Comparison of ENCODE assay signal across 10 mouse cellular contexts in genomic region chr10:25313856-25314584, GRCm38 (mm10). TPM values are rescaled to one million over a fixed set of nuclear protein-coding genes. Genes with fewer than 3 reads are reported as not detected.
DNase-seq lines count a peak whose midpoint lies in the region; ATAC-seq lines count a peak whose summit lies in the region.
"Had no signal": no experiment of that assay in that cellular context is flagged by ENCODE, and none has a peak within 500 bp of the region (broad histone marks: within the 10 kb centered on the region; RNA-seq: fewer than 3 reads in every experiment).

No protein-coding gene starts in this region.

- DNase-seq in heart, postnatal 10 days: no peak
- peak; percentile 88 for DNase-seq in ZHBTc4 (ENCODE audit: low read depth, low spot score)
- DNase-seq in hindbrain, embryonic 14.5 days (ENCODE audit: low spot score): no peak
- peak; percentile 43 for DNase-seq in midbrain, embryonic 14.5 days
- DNase-seq in right cerebral cortex, postnatal 10 days (ENCODE audit: low spot score in 2 of 2): no peak
- no peak for DNase-seq in spleen, postnatal 14 days (ENCODE audit: low spot score in 2 of 2)
- no peak for DNase-seq in thymus, adult 18-20 months
- DNase-seq: thymus, postnatal 4 days had no signal

- H3K9me3 ChIP-seq in heart, embryonic 15.5 days (replicated peaks): no peaks in the 10 kb centered on the region
- no peaks in the 10 kb centered on the region for H3K9me3 ChIP-seq in hindbrain, embryonic 14.5 days (ENCODE audit: control insufficient read depth, low read length)
- no peaks in the 10 kb centered on the region for H3K9me3 ChIP-seq in midbrain, embryonic 14.5 days (ENCODE audit: control insufficient read depth, low read length)
- H3K9me3 ChIP-seq: G1E had no signal

- no peak for ATAC-seq in heart, embryonic 15.5 days (replicated peaks; ENCODE audit: insufficient number of reproducible peaks, insufficient read depth, low FRiP score, low read depth)
- ATAC-seq in hindbrain, embryonic 14.5 days (ENCODE audit: low FRiP score): no peak
- ATAC-seq in midbrain, embryonic 14.5 days (ENCODE audit: low FRiP score, low TSS enrichment): no peak

- peak overlapping the region; percentile 15 for H3K4me3 ChIP-seq in heart, embryonic 15.5 days
- no peak overlapping the region for H3K4me3 ChIP-seq in hindbrain, embryonic 14.5 days (replicated peaks; ENCODE audit: low read length)
- H3K4me3 ChIP-seq in midbrain, embryonic 14.5 days (replicated peaks; ENCODE audit: low read depth, low read length): no peak overlapping the region

- H3K27me3 ChIP-seq in heart, embryonic 15.5 days: no peaks in the 10 kb centered on the region
- no peaks in the 10 kb centered on the region for H3K27me3 ChIP-seq in hindbrain, embryonic 14.5 days (ENCODE audit: control insufficient read depth, insufficient read depth, low read length)
- no peaks in the 10 kb centered on the region for H3K27me3 ChIP-seq in midbrain, embryonic 14.5 days (ENCODE audit: control insufficient read depth, insufficient read depth, low read length)

- no peak overlapping the region for H3K27ac ChIP-seq in heart, embryonic 15.5 days
- no peak overlapping the region for H3K27ac ChIP-seq in hindbrain, embryonic 14.5 days
- no peak overlapping the region for H3K27ac ChIP-seq in midbrain, embryonic 14.5 days (replicated peaks; ENCODE audit: low read depth, low read length)

- no peak overlapping the region; the same call in 1 of the 2 replicates for H3K9ac ChIP-seq in heart, embryonic 15.5 days
- no peak overlapping the region for H3K9ac ChIP-seq in hindbrain, embryonic 14.5 days
- H3K9ac ChIP-seq in midbrain, embryonic 14.5 days (replicated peaks; ENCODE audit: low read length): no peak overlapping the region

- 22% methylated on average over 17 of the region's 17 CpGs for WGBS in heart, embryonic 15.5 days
- WGBS in hindbrain, embryonic 14.5 days: 15% methylated on average over 17 of the region's 17 CpGs
- WGBS in midbrain, embryonic 14.5 days: 10% methylated on average over 17 of the region's 17 CpGs

- H3K4me2 ChIP-seq in heart, embryonic 15.5 days: peak overlapping the region; percentile 53
- peak overlapping the region; percentile 19 for H3K4me2 ChIP-seq in hindbrain, embryonic 14.5 days (replicated peaks)
- peak overlapping the region; percentile 15 for H3K4me2 ChIP-seq in midbrain, embryonic 14.5 days (ENCODE audit: low read length)

- no peaks in the 10 kb centered on the region for H3K36me3 ChIP-seq in heart, embryonic 15.5 days
- no peaks in the 10 kb centered on the region for H3K36me3 ChIP-seq in hindbrain, embryonic 14.5 days (replicated peaks; ENCODE audit: control insufficient read depth, insufficient read depth)
- H3K36me3 ChIP-seq in midbrain, embryonic 14.5 days (ENCODE audit: control insufficient read depth, insufficient read depth, low read length): no peaks in the 10 kb centered on the region
- H3K36me3 ChIP-seq: G1E had no signal

- H3K4me1 ChIP-seq in heart, embryonic 15.5 days (replicated peaks): peaks cover 20% of the 10 kb centered on the region
- peaks cover 14% of the 10 kb centered on the region for H3K4me1 ChIP-seq in hindbrain, embryonic 14.5 days (replicated peaks; ENCODE audit: control insufficient read depth, insufficient read depth, low read length)
- H3K4me1 ChIP-seq in midbrain, embryonic 14.5 days (ENCODE audit: control insufficient read depth, insufficient read depth, low read length): 0 out of 2 replicates have a peak, but pooled peaks cover 8% of the 10 kb centered on the region

- intact Hi-C loops in heart, postnatal 10 days (cut with DNase I): no loop called here

RNA-seq across cellular contexts. Expression of gene Akap7, which starts 6.3 kb away (rescaled TPM):
- 22.2 and 29.9 TPM in 2 replicates for polyA plus RNA-seq in heart, embryonic 15.5 days (2015; fragmentation: Nextera tagmentation; extraction: Ambion mirVana)
- 10 to 100 TPM; 55.2 to 58.0 TPM for total RNA-seq in heart, postnatal 10 days (2021)
- polyA plus RNA-seq in hindbrain, embryonic 14.5 days (2014; fragmentation: Nextera tagmentation; extraction: Ambion mirVana): 48.8 and 56.7 TPM in 2 replicates
- 35.1 and 46.1 TPM in 2 replicates for polyA plus RNA-seq in midbrain, embryonic 14.5 days (2014; fragmentation: Nextera tagmentation; extraction: Ambion mirVana)
- polyA plus RNA-seq: G1E had no signal

RNA-seq across cellular contexts. Expression of gene Epb41l2, which starts 45.6 kb away (rescaled TPM):
- polyA plus RNA-seq in heart, embryonic 15.5 days (2015; fragmentation: Nextera tagmentation; extraction: Ambion mirVana): 41.8 and 53.9 TPM in 2 replicates
- 10 to 100 TPM; 91.3 to 92.8 TPM for total RNA-seq in heart, postnatal 10 days (2021)
- polyA plus RNA-seq in hindbrain, embryonic 14.5 days (2014; fragmentation: Nextera tagmentation; extraction: Ambion mirVana): 31.0 and 32.6 TPM in 2 replicates
- polyA plus RNA-seq in midbrain, embryonic 14.5 days (2014; fragmentation: Nextera tagmentation; extraction: Ambion mirVana): 19.0 and 23.6 TPM in 2 replicates
- polyA plus RNA-seq: G1E had no signal

Comparison
In these comparisons a context has a peak if more than half of its experiments do, and no peak if none do; other contexts are left out.
1. DNase-seq: peak in ZHBTc4 (single experiment) and midbrain, embryonic 14.5 days (single experiment); none in heart, postnatal 10 days (0 of 2), hindbrain, embryonic 14.5 days (single experiment), right cerebral cortex, postnatal 10 days (0 of 2), spleen, postnatal 14 days (0 of 2) and thymus, adult 18-20 months (0 of 2).
2. Peak in every context shown above with its lines, with median percentiles within 50 percentile points of each other: H3K4me2 ChIP-seq.